Mouse (Mus musculus) neural tube, embryonic 11.5 days (tissue): ENCODE data around the gene Rhpn2. TPM values are rescaled to one million over a fixed set of nuclear protein-coding genes. Genes with fewer than 3 reads are reported as not detected.

Experiments
- ATAC-seq: fragments of 200-750 bp; cut with Nextera tagmentation; 2 replicates; pipeline ENCODE4 v1.8.0; 2017; ENCODE audit warnings: moderate number of reproducible peaks, mild to moderate bottlenecking, moderate TSS enrichment, moderate library complexity; ENCODE audit not compliant: insufficient read depth, low FRiP score, low TSS enrichment
- DNase-seq: peaks from one replicate; pipeline ENCODE4 v3.0.0-alpha.2; 2015; ENCODE audit warnings: low spot score
- H3K27ac ChIP-seq: fragments of 300-500 bp; sonication (generic); 2 replicates; pipeline ENCODE4 v1.5.1; 2014; ENCODE audit warnings: low read depth, mild to moderate bottlenecking, low read length
- H3K27me3 ChIP-seq: fragments of 300-500 bp; sonication (generic); 2 replicates; pipeline ENCODE4 v1.6.1; 2014; ENCODE audit warnings: mild to moderate bottlenecking, low read length, mixed read lengths; ENCODE audit not compliant: control insufficient read depth, insufficient read depth
- H3K36me3 ChIP-seq: fragments of 300-500 bp; sonication (generic); 2 replicates; pipeline ENCODE4 v1.6.1; 2014; ENCODE audit warnings: mild to moderate bottlenecking, low read length, moderate library complexity, mixed read lengths; ENCODE audit not compliant: control insufficient read depth, insufficient read depth
- H3K4me1 ChIP-seq: fragments of 300-500 bp; sonication (generic); 2 replicates; pipeline ENCODE4 v1.6.1; 2014; ENCODE audit warnings: low read length, mixed read lengths; ENCODE audit not compliant: control insufficient read depth, insufficient read depth
- H3K4me2 ChIP-seq: fragments of 300-500 bp; sonication (generic); 2 replicates; pipeline ENCODE4 v1.6.1; 2014; ENCODE audit warnings: low read depth, mild to moderate bottlenecking, moderate library complexity
- H3K4me3 ChIP-seq: fragments of 300-500 bp; sonication (generic); 2 replicates; pipeline ENCODE4 v1.5.1; 2014; ENCODE audit warnings: low read depth, low read length
- H3K9ac ChIP-seq: fragments of 300-500 bp; sonication (generic); 2 replicates; pipeline ENCODE4 v1.6.1; 2014; ENCODE audit warnings: mild to moderate bottlenecking, low read length
- H3K9me3 ChIP-seq: fragments of 300-500 bp; sonication (generic); 2 replicates; pipeline ENCODE4 v1.6.1; 2016; ENCODE audit warnings: low read length; ENCODE audit not compliant: control insufficient read depth
- WGBS: fragments of 180-500 bp; shearing (Covaris S2); extraction: QIAGEN DNeasy Blood & Tissue Kit; methylation state at CpG from one replicate; pipeline ENCODE4 v1.1.7; 2014; 5-methylcytosine and 5-hydroxymethylcytosine counted together
- polyA plus RNA-seq: library from polyadenylated mRNA; unstranded; fragments of >200 nt; fragmentation: Nextera tagmentation; extraction: Ambion mirVana; gene quantifications from 2 replicates; pipeline ENCODE4 v1.2.1, GENCODE M21; 2014

The Rhpn2 gene
- polyA plus RNA-seq, 1 experiment from 2014 or later: 3.3 TPM

GRCm38 (mm10) chr7:35340196-35340595, 6.2 kb downstream of the Rhpn2 start:
- H3K9me3 ChIP-seq: no peaks in the 10 kb centered on the region
- DNase-seq (peak; percentile 11), ATAC-seq (no peak)
- no peak overlapping the region for H3K4me2 ChIP-seq
- H3K4me1 ChIP-seq: no peaks in the 10 kb centered on the region
- no peak overlapping the region for H3K4me3 ChIP-seq
- H3K27me3 ChIP-seq: no peaks in the 10 kb centered on the region
- no peak overlapping the region for H3K27ac ChIP-seq
- WGBS: 11% methylated on average over 5 of the region's 5 CpGs
- H3K9ac ChIP-seq: no peak overlapping the region
- no peaks in the 10 kb centered on the region for H3K36me3 ChIP-seq

GRCm38 (mm10) chr7:35341282-35341681, 7.3 kb downstream of the Rhpn2 start:
- H3K4me1 ChIP-seq: no peaks in the 10 kb centered on the region
- no peak overlapping the region for H3K27ac ChIP-seq
- DNase-seq (no peak), ATAC-seq (no peak)
- H3K4me3 ChIP-seq: no peak overlapping the region
- no peaks in the 10 kb centered on the region for H3K9me3 ChIP-seq
- 90% methylated on average over 6 of the region's 6 CpGs for WGBS
- no peak overlapping the region for H3K4me2 ChIP-seq
- H3K36me3 ChIP-seq: no peaks in the 10 kb centered on the region
- H3K9ac ChIP-seq: no peak overlapping the region
- no peaks in the 10 kb centered on the region for H3K27me3 ChIP-seq

GRCm38 (mm10) chr7:35342498-35342897, 8.5 kb downstream of the Rhpn2 start:
- Histone ChIP-seq H3K4me3 (no peak overlapping the region), H3K27ac (no peak overlapping the region), H3K27me3 (no peaks in the 10 kb centered on the region), H3K9me3 (no peaks in the 10 kb centered on the region), H3K4me1 (no peaks in the 10 kb centered on the region), H3K9ac (no peak overlapping the region), H3K36me3 (no peaks in the 10 kb centered on the region), H3K4me2 (no peak overlapping the region)
- DNase-seq: no peak
- 90% methylated on average over 4 of the region's 4 CpGs for WGBS
- ATAC-seq: no peak

GRCm38 (mm10) chr7:35344785-35345330, 10.9 kb downstream of the Rhpn2 start:
- Histone ChIP-seq H3K27me3 (no peaks in the 10 kb centered on the region), H3K4me1 (no peaks in the 10 kb centered on the region), H3K36me3 (no peaks in the 10 kb centered on the region), H3K4me2 (no peak overlapping the region), H3K9me3 (no peaks in the 10 kb centered on the region), H3K4me3 (no peak overlapping the region), H3K27ac (no peak overlapping the region), H3K9ac (no peak overlapping the region)
- DNase-seq (no peak), ATAC-seq (no peak)
- WGBS: 90% methylated on average over 5 of the region's 5 CpGs

GRCm38 (mm10) chr7:35347918-35348700, 14.1 kb downstream of the Rhpn2 start:
- no peaks in the 10 kb centered on the region for H3K4me1 ChIP-seq
- DNase-seq (no peak), ATAC-seq (no peak)
- no peak overlapping the region for H3K9ac ChIP-seq
- H3K36me3 ChIP-seq: no peaks in the 10 kb centered on the region
- H3K4me3 ChIP-seq: no peak overlapping the region
- no peaks in the 10 kb centered on the region for H3K27me3 ChIP-seq
- H3K27ac ChIP-seq: no peak overlapping the region
- no peak overlapping the region for H3K4me2 ChIP-seq
- no peaks in the 10 kb centered on the region for H3K9me3 ChIP-seq
- 79% methylated on average over 17 of the region's 18 CpGs for WGBS

GRCm38 (mm10) chr7:35349022-35349421, 15.1 kb downstream of the Rhpn2 start:
- no peak overlapping the region for H3K4me2 ChIP-seq
- WGBS: 89% methylated on average over 4 of the region's 4 CpGs
- no peak for DNase-seq
- H3K27ac ChIP-seq: no peak overlapping the region
- ATAC-seq: no peak
- no peaks in the 10 kb centered on the region for H3K27me3 ChIP-seq
- no peaks in the 10 kb centered on the region for H3K4me1 ChIP-seq
- H3K36me3 ChIP-seq: no peaks in the 10 kb centered on the region
- H3K9ac ChIP-seq: no peak overlapping the region
- no peaks in the 10 kb centered on the region for H3K9me3 ChIP-seq
- H3K4me3 ChIP-seq: no peak overlapping the region

GRCm38 (mm10) chr7:35349886-35350684, 16.1 kb downstream of the Rhpn2 start:
- Histone ChIP-seq H3K4me3 (no peak overlapping the region), H3K4me2 (no peak overlapping the region), H3K27ac (no peak overlapping the region), H3K9me3 (no peaks in the 10 kb centered on the region), H3K9ac (no peak overlapping the region), H3K36me3 (no peaks in the 10 kb centered on the region), H3K27me3 (no peaks in the 10 kb centered on the region), H3K4me1 (no peaks in the 10 kb centered on the region)
- ATAC-seq (no peak), DNase-seq (no peak)
- WGBS: 92% methylated on average over 8 of the region's 8 CpGs

- Histone ChIP-seq H3K4me2 (no peak overlapping the region), H3K27ac (no peak overlapping the region), H3K9me3 (no peaks in the 10 kb centered on the region), H3K4me3 (no peak overlapping the region), H3K27me3 (no peaks in the 10 kb centered on the region), H3K9ac (no peak overlapping the region), H3K4me1 (no peaks in the 10 kb centered on the region), H3K36me3 (no peaks in the 10 kb centered on the region)
- DNase-seq (no peak), ATAC-seq (no peak)
- WGBS: 85% methylated on average over 3 of the region's 3 CpGs
Measured at GRCm38 (mm10) chr7:35351155-35351554, 17.2 kb downstream of the Rhpn2 start.
